Mouse (Mus musculus): Measurements from ENCODE around the gene Sh3gl3.

GRCm38 (mm10) chr7:82338532-82338931, 164.9 kb downstream of the Sh3gl3 start:
- no peak for TF ChIP-seq POLR2A (IDR thresholded peaks at IDR 0.05; ENCODE audit: control insufficient read depth, extremely low read depth, insufficient read depth, low read length, poor library complexity)
- TF ChIP-seq CTCF (IDR thresholded peaks at IDR 0.05; ENCODE audit: borderline replicate concordance, control insufficient read depth, extremely low read depth, insufficient read depth, low read length, poor library complexity) = no peak

Measured in thymus, adult 2 months (tissue).